Mouse (Mus musculus) neural tube, embryonic 15.5 days (tissue): ENCODE results near the gene C9. TPM values are rescaled to one million over a fixed set of nuclear protein-coding genes. Genes with fewer than 3 reads are reported as not detected.

Experiments used
- ATAC-seq: fragments of 200-750 bp; cut with Nextera tagmentation; 2 replicates; pipeline ENCODE4 v1.8.0; 2017; ENCODE audit warnings: mild to moderate bottlenecking, moderate TSS enrichment, moderate library complexity; ENCODE audit not compliant: low FRiP score
- H3K27ac ChIP-seq: fragments of 300-500 bp; sonication (generic); replicated peaks from 2 replicates; pipeline ENCODE4 v1.5.1; 2015; ENCODE audit warnings: mild to moderate bottlenecking, inconsistent platforms
- H3K27me3 ChIP-seq: fragments of 300-500 bp; sonication (generic); replicated peaks from 2 replicates; pipeline ENCODE4 v1.6.1; 2015; ENCODE audit warnings: inconsistent platforms
- H3K36me3 ChIP-seq: fragments of 300-500 bp; sonication (generic); 2 replicates; pipeline ENCODE4 v1.6.1; 2015; ENCODE audit warnings: inconsistent platforms
- H3K4me1 ChIP-seq: fragments of 300-500 bp; sonication (generic); 2 replicates; pipeline ENCODE4 v1.6.1; 2015; ENCODE audit warnings: inconsistent platforms
- H3K4me2 ChIP-seq: fragments of 300-500 bp; sonication (generic); 2 replicates; pipeline ENCODE4 v1.6.1; 2015; ENCODE audit warnings: inconsistent platforms, mild to moderate bottlenecking, moderate library complexity
- H3K4me3 ChIP-seq: fragments of 300-500 bp; sonication (generic); replicated peaks from 2 replicates; pipeline ENCODE4 v1.5.1; 2015; ENCODE audit warnings: mild to moderate bottlenecking, inconsistent platforms
- H3K9ac ChIP-seq: fragments of 300-500 bp; sonication (generic); replicated peaks from 2 replicates; pipeline ENCODE4 v1.6.1; 2015; ENCODE audit warnings: mild to moderate bottlenecking, inconsistent platforms
- H3K9me3 ChIP-seq: fragments of 300-500 bp; sonication (generic); replicated peaks from 2 replicates; pipeline ENCODE4 v1.6.1; 2016; ENCODE audit warnings: inconsistent platforms
- WGBS: fragments of 180-500 bp; shearing (Covaris S2); methylation state at CpG from one replicate; pipeline ENCODE4 v1.1.7; 2015; ENCODE audit warnings: mixed read lengths; 5-methylcytosine and 5-hydroxymethylcytosine counted together
- polyA plus RNA-seq: library from polyadenylated mRNA; unstranded; fragments of >200 nt; fragmentation: Nextera tagmentation; extraction: Ambion mirVana; gene quantifications from 2 replicates; pipeline ENCODE4 v1.2.1, GENCODE M21; 2015

Gene C9
- polyA plus RNA-seq, 1 experiment from 2014 or later, result not detected

DNA sequence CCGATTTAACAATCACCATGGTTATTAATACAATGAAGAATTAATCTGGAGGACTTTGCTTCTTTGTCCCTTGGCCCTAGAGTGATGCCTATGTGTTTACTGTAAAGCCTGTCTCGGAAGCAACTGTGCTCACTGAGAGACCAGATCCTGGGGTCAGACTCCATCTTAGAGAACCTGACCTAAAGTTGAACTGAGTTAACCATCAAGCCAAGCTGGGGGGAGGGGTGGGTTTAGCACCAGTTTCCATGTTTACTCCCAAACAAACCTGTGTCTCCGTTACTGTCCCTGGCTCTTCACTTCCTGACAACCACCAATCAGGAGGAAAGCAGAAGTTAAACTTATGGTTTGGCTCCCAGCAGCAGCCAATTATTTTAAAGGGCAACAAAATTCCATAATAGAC, 38.4 kb downstream of the C9 start:
- Histone ChIP-seq H3K36me3 (no peaks in the 10 kb centered on the region), H3K4me3 (no peak overlapping the region), H3K27ac (no peak overlapping the region), H3K9ac (no peak overlapping the region), H3K4me1 (no peaks in the 10 kb centered on the region), H3K4me2 (no peak overlapping the region), H3K27me3 (no peaks in the 10 kb centered on the region), H3K9me3 (no peaks in the 10 kb centered on the region)
- ATAC-seq, result no peak
- WGBS, result 85% methylated on average over 3 of the region's 3 CpGs

DNA sequence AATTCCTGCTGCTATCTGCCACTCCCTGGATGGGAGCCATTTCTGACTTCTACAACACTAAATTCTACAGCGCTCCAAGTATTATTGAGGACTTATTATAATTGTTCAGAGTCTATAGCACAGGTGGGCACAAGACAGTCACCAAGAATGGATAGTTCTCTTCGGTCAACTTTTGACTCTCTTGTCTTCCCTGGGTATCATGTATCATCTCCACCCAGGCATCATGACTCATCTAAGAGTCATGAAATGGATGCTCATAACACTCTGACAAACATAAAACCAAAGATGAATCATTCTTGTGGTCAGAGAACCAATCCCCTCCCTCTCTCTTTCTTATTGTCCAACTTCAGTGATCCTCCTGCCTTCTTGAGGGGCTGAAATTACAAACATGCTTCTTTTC, 47.3 kb downstream of the C9 start:
- ATAC-seq, result no peak
- 95% methylated on average over 2 of the region's 2 CpGs for WGBS
- no peaks in the 10 kb centered on the region for H3K4me1 ChIP-seq
- H3K27ac ChIP-seq, result no peak overlapping the region
- H3K4me3 ChIP-seq, result no peak overlapping the region
- H3K27me3 ChIP-seq, result no peaks in the 10 kb centered on the region
- no peaks in the 10 kb centered on the region for H3K36me3 ChIP-seq
- no peak overlapping the region for H3K9ac ChIP-seq
- no peak overlapping the region for H3K4me2 ChIP-seq
- H3K9me3 ChIP-seq, result no peaks in the 10 kb centered on the region

DNA sequence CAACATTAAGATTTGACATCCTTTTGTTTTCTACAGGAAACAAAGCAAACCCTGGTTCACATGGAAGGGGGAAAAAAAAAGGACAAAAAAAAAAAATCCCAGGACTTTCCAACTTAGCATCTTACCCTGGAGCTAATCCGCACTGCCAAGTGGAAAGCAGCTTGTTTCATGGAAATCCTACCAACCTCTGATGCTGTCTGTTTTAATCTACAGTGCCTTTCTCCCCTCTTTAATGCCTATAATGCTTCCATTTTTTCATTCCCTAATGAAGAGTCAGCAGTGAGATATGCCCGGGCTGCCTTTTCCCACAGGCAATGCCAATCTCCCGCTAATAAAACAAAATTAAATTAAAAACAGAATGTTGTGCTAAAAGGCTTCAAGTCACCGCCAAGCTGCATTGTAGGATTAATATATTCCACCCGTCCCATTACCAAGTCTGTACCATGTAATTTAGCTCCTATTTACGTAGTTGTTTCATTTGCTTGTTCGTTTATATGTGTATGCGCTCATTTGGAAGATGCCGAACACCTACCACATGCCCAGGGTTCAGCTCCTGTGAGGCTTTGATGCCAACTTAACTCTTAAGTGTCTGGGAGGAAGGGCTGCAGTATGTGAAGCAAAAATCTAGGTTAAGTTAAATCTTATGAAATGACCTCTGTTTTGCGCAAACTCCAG, 53.4 kb downstream of the C9 start:
- H3K9ac ChIP-seq, result no peak overlapping the region
- H3K4me1 ChIP-seq, result no peaks in the 10 kb centered on the region
- H3K4me3 ChIP-seq, result no peak overlapping the region
- no peak overlapping the region for H3K27ac ChIP-seq
- H3K9me3 ChIP-seq, result no peaks in the 10 kb centered on the region
- ATAC-seq, result peak; percentile 69
- no peaks in the 10 kb centered on the region for H3K27me3 ChIP-seq
- WGBS, result 60% methylated on average over 10 of the region's 10 CpGs
- H3K4me2 ChIP-seq, result peak overlapping the region; percentile 32
- no peaks in the 10 kb centered on the region for H3K36me3 ChIP-seq

DNA sequence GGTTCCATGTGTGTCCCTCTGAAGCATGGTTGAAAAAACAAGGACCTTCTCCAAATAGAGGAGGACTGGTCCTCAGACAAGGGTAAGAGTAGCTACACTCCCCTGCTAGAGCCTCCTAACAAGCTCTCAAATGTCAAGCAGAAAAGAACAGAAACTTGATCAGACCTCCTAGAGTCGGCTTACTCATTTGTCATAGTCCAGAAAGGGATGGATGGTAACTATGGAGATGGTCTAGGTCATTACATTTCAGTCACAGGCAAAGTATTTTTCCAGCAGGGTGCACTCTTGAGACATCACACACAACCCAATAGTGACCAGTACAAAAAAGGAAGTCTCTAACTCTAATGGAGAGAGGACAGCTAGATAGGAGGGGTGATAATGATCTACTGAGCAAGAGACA, 55.7 kb downstream of the C9 start:
- 76% methylated on average over 1 of the region's 1 CpGs for WGBS
- ATAC-seq, result no peak
- Histone ChIP-seq H3K36me3 (no peaks in the 10 kb centered on the region), H3K9ac (no peak overlapping the region), H3K4me2 (no peak overlapping the region), H3K9me3 (no peaks in the 10 kb centered on the region), H3K27me3 (no peaks in the 10 kb centered on the region), H3K4me3 (no peak overlapping the region), H3K4me1 (no peaks in the 10 kb centered on the region), H3K27ac (no peak overlapping the region)

DNA sequence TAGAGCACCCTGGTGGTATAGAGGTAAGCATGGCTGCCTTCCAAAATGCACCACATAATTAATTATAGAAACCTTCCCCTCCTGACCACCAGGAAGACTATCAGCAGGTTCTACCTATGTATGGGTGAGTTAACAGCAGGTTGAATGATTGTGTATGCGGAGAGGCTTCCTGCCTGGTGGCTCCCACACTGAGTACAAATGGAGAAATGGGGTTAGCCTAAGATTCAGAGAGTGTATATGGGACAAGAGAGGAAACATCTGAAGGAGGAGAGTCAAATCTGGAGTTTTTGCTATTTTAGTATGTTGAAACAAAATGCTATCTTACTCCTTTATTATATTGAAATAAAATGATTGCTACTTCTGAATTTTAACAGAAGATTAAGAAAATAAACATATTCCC, 72.4 kb downstream of the C9 start:
- no peaks in the 10 kb centered on the region for H3K9me3 ChIP-seq
- H3K36me3 ChIP-seq, result no peaks in the 10 kb centered on the region
- no peaks in the 10 kb centered on the region for H3K4me1 ChIP-seq
- no peak for ATAC-seq
- H3K4me2 ChIP-seq, result no peak overlapping the region
- H3K4me3 ChIP-seq, result no peak overlapping the region
- H3K27me3 ChIP-seq, result no peaks in the 10 kb centered on the region
- no peak overlapping the region for H3K9ac ChIP-seq
- no peak overlapping the region for H3K27ac ChIP-seq
- 94% methylated on average over 1 of the region's 1 CpGs for WGBS

GRCm38 (mm10) chr15:6519417-6520255, 74.5 kb downstream of the C9 start:
- Histone ChIP-seq H3K4me2 (no peak overlapping the region), H3K27ac (no peak overlapping the region), H3K4me3 (no peak overlapping the region), H3K27me3 (no peaks in the 10 kb centered on the region), H3K9ac (no peak overlapping the region), H3K9me3 (no peaks in the 10 kb centered on the region), H3K36me3 (no peaks in the 10 kb centered on the region), H3K4me1 (no peaks in the 10 kb centered on the region)
- no peak for ATAC-seq
- WGBS, result 93% methylated on average over 19 of the region's 19 CpGs

- Histone ChIP-seq H3K9ac (no peak overlapping the region), H3K27ac (no peak overlapping the region), H3K4me2 (no peak overlapping the region), H3K9me3 (no peaks in the 10 kb centered on the region), H3K4me1 (no peaks in the 10 kb centered on the region), H3K27me3 (no peaks in the 10 kb centered on the region), H3K4me3 (no peak overlapping the region), H3K36me3 (no peaks in the 10 kb centered on the region)
- 89% methylated on average over 10 of the region's 10 CpGs for WGBS
- no peak for ATAC-seq
Measured at GRCm38 (mm10) chr15:6520505-6521155, 75.5 kb downstream of the C9 start.

DNA sequence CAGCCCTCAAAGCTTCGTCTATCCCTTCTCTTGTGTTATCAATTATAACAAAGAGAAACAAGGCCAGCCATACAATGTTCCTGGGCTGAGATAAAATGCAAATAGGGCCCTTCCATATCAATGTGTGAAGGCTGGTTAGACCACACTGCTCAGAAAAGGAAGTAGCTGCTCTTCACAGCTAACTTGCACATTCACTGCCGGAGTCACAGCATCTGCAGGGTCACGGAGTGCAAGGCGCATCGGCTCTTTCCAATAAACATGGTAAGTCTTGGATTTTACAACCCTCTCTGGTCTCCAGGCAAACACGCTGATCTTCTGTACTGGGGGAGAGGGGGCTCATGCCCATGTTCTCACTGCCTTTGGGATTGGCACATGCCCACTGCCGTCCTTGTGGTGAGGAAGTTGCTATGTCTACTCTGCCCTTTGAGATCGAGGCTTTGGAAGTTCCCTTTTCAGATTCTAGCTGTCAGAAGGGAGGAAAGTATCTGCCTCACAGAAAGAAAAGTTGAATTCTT, 77.6 kb downstream of the C9 start, which contains the start of gene Fyb:
Gene Fyb, plus strand, starts transcription at position 201 of the 515 bp plus-strand sequence.
- Histone ChIP-seq H3K27ac (no peak within 1 kb of the TSS), H3K9me3 (no peaks in the 10 kb centered on the region), H3K4me2 (no peak within 1 kb of the TSS), H3K4me1 (no peaks in the 10 kb centered on the region), H3K4me3 (no peak within 1 kb of the TSS), H3K36me3 (no peaks in the 10 kb centered on the region), H3K27me3 (no peaks in the 10 kb centered on the region), H3K9ac (no peak within 1 kb of the TSS)
- 86% methylated on average over 8 of the region's 8 CpGs for WGBS
- ATAC-seq, result no peak

DNA sequence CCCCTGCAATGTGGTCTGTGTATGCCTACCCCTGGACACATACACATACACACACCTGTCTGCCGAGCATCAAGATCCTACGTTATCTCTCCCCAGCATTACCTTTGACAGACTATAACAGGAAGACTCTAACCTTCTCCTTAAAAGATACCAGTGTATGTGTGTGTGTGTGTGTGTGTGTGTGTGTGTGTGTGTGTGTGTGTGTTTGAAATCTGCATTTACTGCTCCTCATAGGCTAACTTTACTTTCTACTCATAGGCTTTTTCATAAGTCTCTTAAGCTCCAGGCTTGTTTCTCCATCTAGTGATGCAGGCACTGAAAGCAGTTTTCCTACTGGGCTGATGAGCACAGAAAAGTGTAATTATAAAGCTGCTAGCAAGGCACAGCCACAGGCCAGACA, 79.7 kb downstream of the C9 start:
- ATAC-seq, result no peak
- no peak overlapping the region for H3K9ac ChIP-seq
- H3K4me1 ChIP-seq, result no peaks in the 10 kb centered on the region
- H3K27ac ChIP-seq, result no peak overlapping the region
- H3K9me3 ChIP-seq, result no peaks in the 10 kb centered on the region
- no peaks in the 10 kb centered on the region for H3K36me3 ChIP-seq
- H3K4me3 ChIP-seq, result no peak overlapping the region
- no peaks in the 10 kb centered on the region for H3K27me3 ChIP-seq
- H3K4me2 ChIP-seq, result no peak overlapping the region
- WGBS, result 94% methylated on average over 2 of the region's 2 CpGs

DNA sequence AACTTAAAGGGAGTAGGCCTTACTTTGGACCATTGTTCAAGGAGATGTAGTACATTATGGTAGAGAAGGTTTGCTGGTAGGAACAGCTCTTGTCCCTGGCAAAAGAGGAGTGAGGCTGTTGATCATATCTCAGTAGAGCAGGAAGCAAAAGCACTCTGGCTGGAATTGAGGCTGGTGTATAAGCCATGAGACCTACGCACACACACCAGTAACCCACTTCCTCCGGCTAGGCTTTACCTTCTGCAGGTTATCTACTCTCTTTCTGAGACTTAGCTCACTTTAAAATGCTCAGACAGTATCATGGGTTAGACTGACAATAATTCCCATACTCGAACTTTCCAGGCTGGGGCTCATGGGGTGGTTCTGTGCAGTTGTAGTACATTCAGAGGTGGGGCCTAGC, 80.3 kb downstream of the C9 start:
- Histone ChIP-seq H3K9me3 (no peaks in the 10 kb centered on the region), H3K4me1 (no peaks in the 10 kb centered on the region), H3K4me3 (no peak overlapping the region), H3K27me3 (no peaks in the 10 kb centered on the region), H3K4me2 (no peak overlapping the region), H3K27ac (no peak overlapping the region), H3K9ac (no peak overlapping the region), H3K36me3 (no peaks in the 10 kb centered on the region)
- 86% methylated on average over 3 of the region's 3 CpGs for WGBS
- no peak for ATAC-seq

DNA sequence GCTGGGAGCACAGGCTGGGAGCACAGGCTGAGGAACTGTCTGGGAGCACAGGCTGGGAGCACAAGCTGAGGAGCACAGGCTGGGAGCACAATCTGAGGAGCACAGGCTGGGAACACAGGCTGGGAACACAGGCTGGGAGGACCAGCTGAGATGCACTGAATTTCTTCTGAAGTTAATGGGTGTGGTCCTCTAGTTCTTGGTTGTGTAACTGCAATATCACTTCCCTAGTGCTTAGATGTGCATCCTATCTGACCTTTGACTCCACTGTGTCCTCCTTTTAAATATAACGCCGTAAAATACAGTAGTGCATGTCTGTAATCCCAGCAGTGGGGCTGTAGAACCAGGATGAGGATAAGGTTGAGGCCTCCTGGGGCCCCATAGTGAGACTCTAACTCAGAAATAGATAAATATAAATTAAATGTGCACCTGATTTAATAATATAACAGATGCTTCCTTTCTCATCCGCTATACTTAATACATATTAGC, 88.8 kb downstream of the C9 start:
- no peaks in the 10 kb centered on the region for H3K9me3 ChIP-seq
- no peaks in the 10 kb centered on the region for H3K4me1 ChIP-seq
- 84% methylated on average over 3 of the region's 3 CpGs for WGBS
- no peak overlapping the region for H3K9ac ChIP-seq
- H3K36me3 ChIP-seq, result no peaks in the 10 kb centered on the region
- ATAC-seq, result no peak
- H3K4me2 ChIP-seq, result no peak overlapping the region
- no peaks in the 10 kb centered on the region for H3K27me3 ChIP-seq
- no peak overlapping the region for H3K4me3 ChIP-seq
- H3K27ac ChIP-seq, result no peak overlapping the region
